Mouse (Mus musculus) midbrain, embryonic 14.5 days (tissue): ENCODE results near the gene Chrne. TPM values are rescaled to one million over a fixed set of nuclear protein-coding genes. Genes with fewer than 3 reads are reported as not detected.

Experiments
- ATAC-seq: fragments of 200-750 bp; cut with Nextera tagmentation; 2 replicates; pipeline ENCODE4 v1.8.0; 2017; ENCODE audit warnings: moderate number of reproducible peaks, moderate library complexity; ENCODE audit not compliant: low FRiP score, low TSS enrichment
- DNase-seq: peaks from one replicate; pipeline ENCODE4 v3.0.0-alpha.2; 2015
- H3K27ac ChIP-seq: fragments of 300-500 bp; sonication (generic); replicated peaks from 2 replicates; pipeline ENCODE4 v1.5.1; 2014; ENCODE audit warnings: mild to moderate bottlenecking, low read depth, low read length, moderate library complexity
- H3K27me3 ChIP-seq: fragments of 300-500 bp; sonication (generic); 2 replicates; pipeline ENCODE4 v1.6.1; 2014; ENCODE audit warnings: low read length, control low read depth, mixed read lengths; ENCODE audit not compliant: control insufficient read depth, insufficient read depth
- H3K36me3 ChIP-seq: fragments of 300-500 bp; sonication (generic); 2 replicates; pipeline ENCODE4 v1.6.1; 2014; ENCODE audit warnings: low read length, control low read depth; ENCODE audit not compliant: control insufficient read depth, insufficient read depth
- H3K4me1 ChIP-seq: fragments of 300-500 bp; sonication (generic); 2 replicates; pipeline ENCODE4 v1.6.1; 2014; ENCODE audit warnings: mild to moderate bottlenecking, antibody characterized with exemption, low read length, control low read depth; ENCODE audit not compliant: control insufficient read depth, insufficient read depth
- H3K4me2 ChIP-seq: fragments of 300-500 bp; sonication (generic); 2 replicates; pipeline ENCODE4 v1.6.1; 2014; ENCODE audit warnings: mild to moderate bottlenecking, low read length, moderate library complexity
- H3K4me3 ChIP-seq: fragments of 300-500 bp; sonication (generic); replicated peaks from 2 replicates; pipeline ENCODE4 v1.5.1; 2014; ENCODE audit warnings: low read depth, low read length
- H3K9ac ChIP-seq: fragments of 300-500 bp; sonication (generic); replicated peaks from 2 replicates; pipeline ENCODE4 v1.6.1; 2014; ENCODE audit warnings: mild to moderate bottlenecking, low read length, moderate library complexity
- H3K9me3 ChIP-seq: fragments of 300-500 bp; sonication (generic); 2 replicates; pipeline ENCODE4 v1.6.1; 2016; ENCODE audit warnings: low read length, control low read depth, mixed read lengths; ENCODE audit not compliant: control insufficient read depth
- WGBS: fragments of 180-500 bp; shearing (Covaris S2); extraction: QIAGEN DNeasy Blood & Tissue Kit; methylation state at CpG from one replicate; pipeline ENCODE4 v1.1.7; 2014; 5-methylcytosine and 5-hydroxymethylcytosine counted together
- polyA plus RNA-seq: library from polyadenylated mRNA; unstranded; fragments of >200 nt; fragmentation: Nextera tagmentation; extraction: Ambion mirVana; gene quantifications from 2 replicates; pipeline ENCODE4 v1.2.1, GENCODE M21; 2014

Chrne gene
- polyA plus RNA-seq, 1 experiment from 2014 or later, result not detected

- Histone ChIP-seq H3K4me1 (no peaks in the 10 kb centered on the region), H3K36me3 (peaks cover 95% of the 10 kb centered on the region), H3K9ac (no peak overlapping the region), H3K4me2 (no peak overlapping the region), H3K4me3 (no peak overlapping the region), H3K9me3 (no peaks in the 10 kb centered on the region), H3K27ac (no peak overlapping the region), H3K27me3 (no peaks in the 10 kb centered on the region)
- 79% methylated on average over 12 of the region's 12 CpGs for WGBS
- ATAC-seq (no peak), DNase-seq (no peak)
Observed at GRCm38 (mm10) chr11:70606717-70607116, 12.3 kb downstream of the Chrne start.

- no peaks in the 10 kb centered on the region for H3K9me3 ChIP-seq
- no peaks in the 10 kb centered on the region for H3K27me3 ChIP-seq
Observed at GRCm38 (mm10) chr11:70605024-70605566, 13.9 kb downstream of the Chrne start.

GRCm38 (mm10) chr11:70598451-70598953 lies 20.5 kb downstream of the Chrne start:
- Histone ChIP-seq H3K9me3 (no peaks in the 10 kb centered on the region), H3K9ac (no peak overlapping the region), H3K27ac (no peak overlapping the region), H3K27me3 (no peaks in the 10 kb centered on the region), H3K4me1 (no peaks in the 10 kb centered on the region), H3K4me3 (no peak overlapping the region), H3K36me3 (peaks cover 45% of the 10 kb centered on the region), H3K4me2 (no peak overlapping the region)
- 92% methylated on average over 9 of the region's 9 CpGs for WGBS
- DNase-seq (no peak), ATAC-seq (no peak)

More at GRCm38 (mm10) chr11:70605024-70605566, 13.9 kb downstream of the Chrne start:
- no peak for ATAC-seq
- H3K36me3 ChIP-seq, result peaks cover 85% of the 10 kb centered on the region
- no peaks in the 10 kb centered on the region for H3K4me1 ChIP-seq
- peak; percentile 89 for DNase-seq
- no peak overlapping the region for H3K9ac ChIP-seq
- no peak overlapping the region for H3K27ac ChIP-seq
- no peak overlapping the region for H3K4me3 ChIP-seq
- no peak overlapping the region for H3K4me2 ChIP-seq
- WGBS, result 65% methylated on average over 14 of the region's 14 CpGs

- ATAC-seq, result no peak
- peaks cover 34% of the 10 kb centered on the region for H3K36me3 ChIP-seq
- 91% methylated on average over 6 of the region's 6 CpGs for WGBS
Observed at GRCm38 (mm10) chr11:70597301-70597700, 21.7 kb downstream of the Chrne start.

GRCm38 (mm10) chr11:70596094-70596493 lies 22.9 kb downstream of the Chrne start:
- DNase-seq, result no peak

More at GRCm38 (mm10) chr11:70597301-70597700, 21.7 kb downstream of the Chrne start:
- Histone ChIP-seq H3K4me2 (no peak overlapping the region), H3K9me3 (no peaks in the 10 kb centered on the region), H3K27me3 (no peaks in the 10 kb centered on the region), H3K4me3 (no peak overlapping the region), H3K9ac (no peak overlapping the region), H3K27ac (no peak overlapping the region), H3K4me1 (no peaks in the 10 kb centered on the region)
- no peak for DNase-seq

GRCm38 (mm10) chr11:70595638-70596037 lies 23.4 kb downstream of the Chrne start:
- H3K4me2 ChIP-seq, result no peak overlapping the region
- no peaks in the 10 kb centered on the region for H3K4me1 ChIP-seq
- H3K27ac ChIP-seq, result no peak overlapping the region
- H3K9me3 ChIP-seq, result no peaks in the 10 kb centered on the region
- ATAC-seq, result no peak
- H3K4me3 ChIP-seq, result no peak overlapping the region
- no peaks in the 10 kb centered on the region for H3K27me3 ChIP-seq
- WGBS, result 72% methylated on average over 2 of the region's 2 CpGs
- H3K9ac ChIP-seq, result no peak overlapping the region
- DNase-seq, result no peak
- H3K36me3 ChIP-seq, result peaks cover 25% of the 10 kb centered on the region

More at GRCm38 (mm10) chr11:70596094-70596493, 22.9 kb downstream of the Chrne start:
- Histone ChIP-seq H3K27me3 (no peaks in the 10 kb centered on the region), H3K4me1 (no peaks in the 10 kb centered on the region), H3K4me3 (no peak overlapping the region), H3K4me2 (no peak overlapping the region), H3K36me3 (peaks cover 25% of the 10 kb centered on the region), H3K9me3 (no peaks in the 10 kb centered on the region), H3K9ac (0 out of 2 replicates have a peak overlapping the region, but pooled peaks have one; percentile 24), H3K27ac (no peak overlapping the region)
- WGBS, result 47% methylated on average over 4 of the region's 4 CpGs
- ATAC-seq, result no peak

GRCm38 (mm10) chr11:70594253-70594989 lies 24.6 kb downstream of the Chrne start:
- H3K36me3 ChIP-seq, result peaks cover 17% of the 10 kb centered on the region
- no peak overlapping the region for H3K27ac ChIP-seq
- H3K4me2 ChIP-seq, result no peak overlapping the region
- no peak overlapping the region for H3K4me3 ChIP-seq
- ATAC-seq (no peak), DNase-seq (no peak)
- no peak overlapping the region for H3K9ac ChIP-seq
- H3K9me3 ChIP-seq, result no peaks in the 10 kb centered on the region
- no peaks in the 10 kb centered on the region for H3K27me3 ChIP-seq
- no peaks in the 10 kb centered on the region for H3K4me1 ChIP-seq
- 90% methylated on average over 15 of the region's 15 CpGs for WGBS

GRCm38 (mm10) chr11:70591733-70592132 lies 27.3 kb downstream of the Chrne start:
- WGBS, result 83% methylated on average over 1 of the region's 1 CpGs
- Histone ChIP-seq H3K9me3 (no peaks in the 10 kb centered on the region), H3K4me1 (no peaks in the 10 kb centered on the region), H3K27me3 (no peaks in the 10 kb centered on the region), H3K27ac (no peak overlapping the region), H3K4me2 (no peak overlapping the region), H3K36me3 (no peaks in the 10 kb centered on the region), H3K4me3 (no peak overlapping the region), H3K9ac (no peak overlapping the region)
- ATAC-seq (no peak), DNase-seq (no peak)

GRCm38 (mm10) chr11:70586954-70587353 lies 32.1 kb downstream of the Chrne start:
- H3K4me1 ChIP-seq, result peaks cover 12% of the 10 kb centered on the region; the same call in 1 of the 2 replicates
- H3K27ac ChIP-seq, result no peak overlapping the region
- H3K4me3 ChIP-seq, result no peak overlapping the region
- no peaks in the 10 kb centered on the region for H3K27me3 ChIP-seq
- H3K36me3 ChIP-seq, result no peaks in the 10 kb centered on the region
- no peak for DNase-seq
- 81% methylated on average over 5 of the region's 5 CpGs for WGBS
- no peak overlapping the region for H3K4me2 ChIP-seq
- no peak overlapping the region for H3K9ac ChIP-seq
- ATAC-seq, result no peak
- H3K9me3 ChIP-seq, result no peaks in the 10 kb centered on the region
